Mouse (Mus musculus) cerebellum, adult 11 months (tissue): ENCODE data around the gene A3galt2.

Experiments
- DNase-seq: peaks from one replicate; pipeline ENCODE4 v3.0.0; 2022

The A3galt2 gene

GRCm38 (mm10) chr4:128755064-128755463 is at the start of gene A3galt2:
Gene A3galt2 (plus strand): TSS chr4:128755364.
- DNase-seq: no peak

GRCm38 (mm10) chr4:128706626-128707025 is 48.5 kb upstream of the A3galt2 start:
- no peak for DNase-seq

GRCm38 (mm10) chr4:128707384-128707783 is 47.8 kb upstream of the A3galt2 start:
- no peak for DNase-seq

- DNase-seq: peak; percentile 53
Observed at GRCm38 (mm10) chr4:128709061-128709780, 45.9 kb upstream of the A3galt2 start.

GRCm38 (mm10) chr4:128709781-128710166 is 45.4 kb upstream of the A3galt2 start:
- DNase-seq: no peak

GRCm38 (mm10) chr4:128710286-128710685 is 44.9 kb upstream of the A3galt2 start:
- peak; percentile 52 for DNase-seq

GRCm38 (mm10) chr4:128710800-128711199 is 44.4 kb upstream of the A3galt2 start:
- DNase-seq: peak; percentile 37

- DNase-seq: peak; percentile 96
Observed at GRCm38 (mm10) chr4:128711455-128712135, 43.6 kb upstream of the A3galt2 start.

GRCm38 (mm10) chr4:128712136-128712655 is 43.0 kb upstream of the A3galt2 start:
- peak; percentile 45 for DNase-seq

GRCm38 (mm10) chr4:128712941-128713340 is 42.2 kb upstream of the A3galt2 start:
- DNase-seq: no peak

- DNase-seq: peak; percentile 73
Observed at GRCm38 (mm10) chr4:128715241-128716204, 39.6 kb upstream of the A3galt2 start.

- DNase-seq: no peak
Observed at GRCm38 (mm10) chr4:128716279-128716678, 38.9 kb upstream of the A3galt2 start.

GRCm38 (mm10) chr4:128716731-128717130 is 38.4 kb upstream of the A3galt2 start:
- DNase-seq: no peak

- peak; percentile 50 for DNase-seq
Observed at GRCm38 (mm10) chr4:128720110-128720509, 35.1 kb upstream of the A3galt2 start.

GRCm38 (mm10) chr4:128721061-128721648 is 34.0 kb upstream of the A3galt2 start:
- DNase-seq: peak; percentile 56

- peak; percentile 51 for DNase-seq
Observed at GRCm38 (mm10) chr4:128721761-128722160, 33.4 kb upstream of the A3galt2 start.

GRCm38 (mm10) chr4:128722932-128723331 is 32.2 kb upstream of the A3galt2 start:
- DNase-seq: peak; percentile 42

GRCm38 (mm10) chr4:128723431-128723830 is 31.7 kb upstream of the A3galt2 start:
- DNase-seq: peak; percentile 32

GRCm38 (mm10) chr4:128724059-128724458 is 31.1 kb upstream of the A3galt2 start:
- peak; percentile 81 for DNase-seq

- peak; percentile 83 for DNase-seq
Observed at GRCm38 (mm10) chr4:128727019-128727720, 28.0 kb upstream of the A3galt2 start.

- no peak for DNase-seq
Observed at GRCm38 (mm10) chr4:128727721-128728430, 27.3 kb upstream of the A3galt2 start.
